Mouse (Mus musculus): ENCODE measurements around the gene Arpp19.

DNA sequence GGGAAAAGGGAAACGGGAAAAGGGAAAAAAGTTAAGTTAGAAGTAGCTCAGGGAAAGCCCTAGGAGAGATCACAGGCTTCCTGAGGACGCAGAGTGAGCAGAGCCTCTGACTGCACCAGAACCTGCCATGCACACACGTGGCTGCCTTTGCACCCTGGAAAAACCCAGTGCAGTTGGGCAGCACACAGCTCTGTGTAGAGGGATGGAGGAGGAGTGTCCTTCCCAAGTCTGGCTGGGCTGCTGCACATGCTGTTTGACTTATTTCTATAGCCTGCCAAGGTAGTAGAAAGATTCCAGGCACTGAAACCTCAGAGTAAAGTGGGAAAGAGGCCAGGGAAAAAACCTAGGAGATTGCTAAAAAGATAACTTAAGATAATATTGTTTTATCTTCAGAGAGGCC is 35.2 kb upstream of the Arpp19 start:
- TF ChIP-seq ZNF384 (IDR thresholded peaks at IDR 0.05; ENCODE audit: low read depth, low read length): no peak
- TF ChIP-seq HCFC1 (IDR thresholded peaks at IDR 0.05; ENCODE audit: borderline replicate concordance, insufficient read depth, low read length): no peak
- no peak for TF ChIP-seq ZC3H11A (IDR thresholded peaks at IDR 0.05; ENCODE audit: borderline replicate concordance, low read depth, low read length)
